Mouse (Mus musculus) neural tube, embryonic 14.5 days (tissue): Measurements from ENCODE around the gene Sars. TPM values are rescaled to one million over a fixed set of nuclear protein-coding genes. Genes with fewer than 3 reads are reported as not detected.
A peak's percentile ranks its signal among the peaks of the same experiment; 100 is the strongest.

Experiments used
- ATAC-seq: fragments of 200-750 bp; cut with Nextera tagmentation; 2 replicates; pipeline ENCODE4 v1.8.0; 2017; ENCODE audit warnings: low read depth, mild to moderate bottlenecking, moderate TSS enrichment, moderate library complexity
- H3K27ac ChIP-seq: fragments of 300-500 bp; sonication (generic); 2 replicates; pipeline ENCODE4 v1.5.1; 2014; ENCODE audit warnings: low read depth, mild to moderate bottlenecking, control low read depth, low read length, moderate library complexity, mixed read lengths
- H3K27me3 ChIP-seq: fragments of 300-500 bp; sonication (generic); 2 replicates; pipeline ENCODE4 v1.6.1; 2014; ENCODE audit warnings: low read length; ENCODE audit not compliant: control insufficient read depth, insufficient read depth
- H3K36me3 ChIP-seq: fragments of 300-500 bp; sonication (generic); 2 replicates; pipeline ENCODE4 v1.6.1; 2014; ENCODE audit warnings: low read length, mixed read lengths; ENCODE audit not compliant: control insufficient read depth, insufficient read depth
- H3K4me1 ChIP-seq: fragments of 300-500 bp; sonication (generic); 2 replicates; pipeline ENCODE4 v1.6.1; 2014; ENCODE audit warnings: low read length; ENCODE audit not compliant: control insufficient read depth, insufficient read depth
- H3K4me2 ChIP-seq: fragments of 300-500 bp; sonication (generic); 2 replicates; pipeline ENCODE4 v1.6.1; 2014; ENCODE audit warnings: mild to moderate bottlenecking, low read depth, low read length, control low read depth
- H3K4me3 ChIP-seq: fragments of 300-500 bp; sonication (generic); 2 replicates; pipeline ENCODE4 v1.5.1; 2014; ENCODE audit warnings: low read depth, low read length, control low read depth, mixed read lengths
- H3K9ac ChIP-seq: fragments of 300-500 bp; sonication (generic); replicated peaks from 2 replicates; pipeline ENCODE4 v1.6.1; 2014; ENCODE audit warnings: low read depth, mild to moderate bottlenecking, control low read depth, low read length, mixed read lengths
- H3K9me3 ChIP-seq: fragments of 300-500 bp; sonication (generic); 2 replicates; pipeline ENCODE4 v1.6.1; 2016; ENCODE audit warnings: low read length; ENCODE audit not compliant: control insufficient read depth
- WGBS: fragments of 180-500 bp; shearing (Covaris S2); extraction: QIAGEN DNeasy Blood & Tissue Kit; methylation state at CpG from one replicate; pipeline ENCODE4 v1.1.7; 2014; 5-methylcytosine and 5-hydroxymethylcytosine counted together
- polyA plus RNA-seq: library from polyadenylated mRNA; unstranded; fragments of >200 nt; fragmentation: Nextera tagmentation; extraction: Ambion mirVana; gene quantifications from 2 replicates; pipeline ENCODE4 v1.2.1, GENCODE M21; 2014

Gene Sars
- polyA plus RNA-seq, 1 experiment from 2014 or later: 223 TPM

GRCm38 (mm10) chr3:108414857-108415830, 29.9 kb downstream of the Sars start, which contains the start of gene Celsr2:
Gene Celsr2, minus strand, starts transcription at chr3:108415552.
- Histone ChIP-seq H3K4me2 (peak within 1 kb of the TSS; percentile 89), H3K4me1 (peaks cover 37% of the 10 kb centered on the region), H3K4me3 (peak within 1 kb of the TSS; percentile 94), H3K27ac (peak within 1 kb of the TSS; percentile 85), H3K9me3 (no peaks in the 10 kb centered on the region), H3K36me3 (peaks cover 15% of the 10 kb centered on the region), H3K27me3 (no peaks in the 10 kb centered on the region), H3K9ac (peak within 1 kb of the TSS; percentile 93)
- 3% methylated on average over 63 of the region's 67 CpGs for WGBS
- peak; percentile 42 for ATAC-seq

DNA sequence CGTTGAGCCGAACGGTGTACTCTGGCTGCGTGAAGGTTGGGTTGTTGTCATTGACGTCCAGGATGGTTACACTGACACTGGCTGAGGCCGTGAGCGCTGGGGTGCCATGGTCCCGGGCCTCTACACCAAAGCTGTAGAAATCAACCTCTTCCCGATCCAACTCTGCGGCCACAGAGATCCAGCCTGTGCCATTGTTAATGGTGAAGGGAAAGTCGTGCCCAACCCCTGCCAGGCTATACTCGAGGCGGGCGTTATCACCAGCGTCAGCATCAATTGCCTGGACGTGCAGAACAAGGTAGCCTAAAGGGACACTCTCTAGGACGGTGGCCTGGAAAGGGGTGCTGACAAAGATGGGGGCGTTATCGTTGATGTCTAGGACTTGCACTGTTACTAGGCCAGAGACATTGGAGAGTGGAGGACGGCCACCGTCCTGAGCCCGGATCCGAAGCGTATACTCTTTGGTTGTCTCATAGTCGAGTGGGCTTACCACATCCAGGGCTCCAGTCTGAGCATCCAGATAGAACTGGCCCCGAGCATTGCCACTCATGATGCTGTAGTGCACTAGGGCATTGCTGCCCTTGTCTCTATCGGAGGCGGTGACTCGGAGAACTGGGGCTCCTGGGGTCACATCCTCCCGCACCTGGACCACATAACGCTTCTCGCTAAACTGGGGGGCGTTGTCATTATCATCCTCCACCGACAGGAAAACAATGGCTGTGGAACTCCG, 31.2 kb downstream of the Sars start:
- Histone ChIP-seq H3K9me3 (no peaks in the 10 kb centered on the region), H3K9ac (no peak overlapping the region), H3K27me3 (no peaks in the 10 kb centered on the region), H3K27ac (no peak overlapping the region), H3K4me3 (no peak overlapping the region), H3K36me3 (peaks cover 15% of the 10 kb centered on the region), H3K4me1 (peaks cover 47% of the 10 kb centered on the region), H3K4me2 (peak overlapping the region; percentile 89; the same call in 1 of the 2 replicates)
- no peak for ATAC-seq
- 97% methylated on average over 35 of the region's 35 CpGs for WGBS

GRCm38 (mm10) chr3:108411754-108412121, 33.3 kb downstream of the Sars start:
- ATAC-seq: peak; percentile 61
- Histone ChIP-seq H3K4me2 (peak overlapping the region; percentile 80), H3K27ac (peak overlapping the region; percentile 82), H3K9ac (peak overlapping the region; percentile 68), H3K27me3 (no peaks in the 10 kb centered on the region), H3K9me3 (no peaks in the 10 kb centered on the region), H3K4me3 (peak overlapping the region; percentile 35), H3K36me3 (peaks cover 21% of the 10 kb centered on the region), H3K4me1 (peaks cover 47% of the 10 kb centered on the region)
- 17% methylated on average over 6 of the region's 8 CpGs for WGBS

DNA sequence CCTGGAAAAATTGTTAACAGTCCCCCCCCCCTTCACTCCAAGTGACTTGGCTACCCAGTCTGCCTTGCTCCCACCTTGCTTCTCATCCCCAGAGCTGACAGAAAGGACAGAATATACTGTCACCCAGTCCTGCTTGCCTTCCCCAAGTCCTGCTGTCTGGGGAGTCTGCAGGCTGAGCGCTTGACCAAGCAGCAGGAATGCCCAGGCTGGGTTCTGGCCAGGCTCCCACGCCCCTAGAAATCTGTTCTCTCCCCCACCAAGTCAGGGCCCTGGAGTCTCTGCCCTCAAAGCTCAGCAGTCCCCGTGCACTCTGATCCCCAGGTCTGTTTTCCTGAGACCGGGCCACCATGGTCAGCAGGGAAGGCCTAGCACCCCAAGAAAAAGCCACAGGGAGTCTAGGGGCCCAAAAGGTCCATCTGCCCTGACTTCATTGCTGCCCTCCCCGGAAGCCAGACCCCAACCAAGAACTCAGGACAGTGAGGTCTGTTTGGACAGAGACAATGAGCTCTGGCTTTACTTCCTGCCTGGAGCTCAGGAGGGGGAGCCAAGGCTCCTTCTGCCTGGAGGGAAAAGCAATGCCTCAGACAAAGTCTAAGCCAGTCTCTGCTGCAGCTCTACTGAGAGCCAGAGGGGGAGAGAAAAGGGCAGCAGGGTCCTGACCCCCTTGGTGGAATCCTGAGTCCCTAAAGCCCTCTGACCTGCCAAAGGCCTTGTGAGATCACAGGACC, 33.8 kb downstream of the Sars start:
- 17% methylated on average over 5 of the region's 5 CpGs for WGBS
- H3K27ac ChIP-seq: peak overlapping the region; percentile 82
- peak overlapping the region; percentile 35 for H3K4me3 ChIP-seq
- H3K4me2 ChIP-seq: peak overlapping the region; percentile 80
- peaks cover 52% of the 10 kb centered on the region for H3K4me1 ChIP-seq
- no peaks in the 10 kb centered on the region for H3K27me3 ChIP-seq
- no peak; the same call in 1 of the 2 replicates for ATAC-seq
- no peaks in the 10 kb centered on the region for H3K9me3 ChIP-seq
- peaks cover 26% of the 10 kb centered on the region for H3K36me3 ChIP-seq
- peak overlapping the region; percentile 68 for H3K9ac ChIP-seq

DNA sequence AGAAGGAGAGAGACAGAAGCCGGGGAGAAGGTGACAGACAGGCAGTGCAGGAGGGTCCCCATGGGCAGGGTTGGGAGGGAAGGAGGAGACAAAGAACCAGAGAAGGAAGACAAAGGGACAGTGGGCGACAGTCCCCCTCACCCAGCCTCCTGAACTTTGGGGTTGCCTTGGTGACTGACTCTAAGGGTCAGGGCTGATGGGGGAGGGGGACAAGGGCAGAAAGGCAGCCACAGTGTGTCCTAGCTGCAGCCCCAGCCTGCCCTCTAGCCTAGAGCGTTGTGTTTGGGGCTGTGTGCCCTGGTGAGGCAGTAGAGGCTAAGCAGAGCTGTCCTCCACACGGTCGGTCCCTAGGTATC, 34.7 kb downstream of the Sars start:
- Histone ChIP-seq H3K27ac (peak overlapping the region; percentile 82), H3K36me3 (peaks cover 26% of the 10 kb centered on the region), H3K27me3 (no peaks in the 10 kb centered on the region), H3K9ac (peak overlapping the region; percentile 68), H3K9me3 (no peaks in the 10 kb centered on the region), H3K4me3 (peak overlapping the region; percentile 35), H3K4me2 (peak overlapping the region; percentile 80), H3K4me1 (peaks cover 58% of the 10 kb centered on the region)
- 4% methylated on average over 5 of the region's 5 CpGs for WGBS
- peak; percentile 19 for ATAC-seq

DNA sequence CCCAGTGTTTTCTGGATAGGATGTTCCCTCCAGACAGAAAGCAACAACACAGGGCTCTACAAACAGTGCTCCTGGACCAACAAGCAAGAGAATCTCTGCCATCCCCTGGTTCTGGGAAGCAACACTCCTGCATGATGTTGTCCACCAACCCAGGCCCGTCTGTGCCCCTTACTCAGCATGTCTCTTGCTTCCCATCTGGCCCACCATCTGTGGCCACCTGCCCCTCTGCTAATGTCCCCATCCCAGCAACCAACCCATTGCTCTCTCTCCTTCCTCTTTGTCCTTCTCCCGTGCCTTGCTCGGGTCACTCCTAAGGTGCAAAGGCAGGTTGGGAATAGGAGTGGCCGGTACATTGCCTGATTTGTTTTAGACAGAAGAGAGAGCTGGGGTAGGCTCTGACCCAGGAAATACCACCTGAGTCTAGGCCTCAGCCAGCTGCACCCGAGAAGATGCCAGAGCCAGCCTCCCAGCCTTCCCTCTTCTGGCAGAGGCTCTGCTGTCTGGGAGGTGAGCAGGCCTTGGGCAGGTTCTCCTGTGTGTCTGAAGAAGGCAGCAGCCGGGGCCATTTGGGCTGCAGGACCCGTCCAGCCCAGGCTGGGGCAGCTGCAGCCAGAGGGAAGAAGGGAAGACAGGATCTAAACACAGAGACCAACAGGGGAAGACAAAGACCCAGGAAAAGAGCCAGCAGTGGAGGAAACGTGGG, 35.2 kb downstream of the Sars start:
- peaks cover 57% of the 10 kb centered on the region for H3K4me1 ChIP-seq
- peak; percentile 10; the same call in 1 of the 2 replicates for ATAC-seq
- 14% methylated on average over 8 of the region's 8 CpGs for WGBS

GRCm38 (mm10) chr3:108408517-108409008, 36.4 kb downstream of the Sars start:
- Histone ChIP-seq H3K9ac (no peak overlapping the region), H3K27me3 (no peaks in the 10 kb centered on the region), H3K4me1 (peaks cover 48% of the 10 kb centered on the region), H3K27ac (no peak overlapping the region), H3K36me3 (peaks cover 32% of the 10 kb centered on the region), H3K4me2 (peak overlapping the region; percentile 11; the same call in 1 of the 2 replicates), H3K9me3 (no peaks in the 10 kb centered on the region), H3K4me3 (no peak overlapping the region)
- 83% methylated on average over 8 of the region's 8 CpGs for WGBS
- ATAC-seq: no peak

More for the DNA sequence above, 35.2 kb downstream of the Sars start:
- peaks cover 26% of the 10 kb centered on the region for H3K36me3 ChIP-seq
- no peaks in the 10 kb centered on the region for H3K9me3 ChIP-seq
- peak overlapping the region; percentile 35 for H3K4me3 ChIP-seq
- H3K27ac ChIP-seq: peak overlapping the region; percentile 82
- peak overlapping the region; percentile 80 for H3K4me2 ChIP-seq
- H3K9ac ChIP-seq: peak overlapping the region; percentile 68
- no peaks in the 10 kb centered on the region for H3K27me3 ChIP-seq

- Histone ChIP-seq H3K27ac (no peak overlapping the region; the same call in 1 of the 2 replicates), H3K9ac (no peak overlapping the region), H3K4me2 (no peak overlapping the region), H3K27me3 (no peaks in the 10 kb centered on the region), H3K4me1 (peaks cover 38% of the 10 kb centered on the region), H3K9me3 (no peaks in the 10 kb centered on the region), H3K4me3 (no peak overlapping the region), H3K36me3 (peaks cover 30% of the 10 kb centered on the region)
- 66% methylated on average over 24 of the region's 24 CpGs for WGBS
- ATAC-seq: no peak
Observed at GRCm38 (mm10) chr3:108406306-108406885, 38.6 kb downstream of the Sars start.
